Mouse (Mus musculus) embryonic facial prominence, embryonic 11.5 days (tissue): ENCODE results near the gene Rpl36-ps4. TPM values are rescaled to one million over a fixed set of nuclear protein-coding genes. Genes with fewer than 3 reads are reported as not detected.

Source experiments
- ATAC-seq: fragments of 200-750 bp; cut with Nextera tagmentation; replicated peaks from 2 replicates; pipeline ENCODE4 v1.8.0; 2017; ENCODE audit warnings: low read depth; ENCODE audit not compliant: insufficient number of reproducible peaks, low FRiP score, low TSS enrichment
- DNase-seq: peaks from one replicate; pipeline ENCODE4 v3.0.0-alpha.2; 2015; ENCODE audit warnings: low spot score
- H3K27ac ChIP-seq: fragments of 300-500 bp; sonication (generic); replicated peaks from 2 replicates; pipeline ENCODE4 v1.5.1; 2014; ENCODE audit warnings: mild to moderate bottlenecking, low read depth, low read length, control low read depth
- H3K27me3 ChIP-seq: fragments of 300-500 bp; sonication (generic); 2 replicates; pipeline ENCODE4 v1.6.1; 2014; ENCODE audit warnings: mild to moderate bottlenecking, low read length, moderate library complexity, mixed read lengths; ENCODE audit not compliant: control insufficient read depth, insufficient read depth
- H3K36me3 ChIP-seq: fragments of 300-500 bp; sonication (generic); replicated peaks from 2 replicates; pipeline ENCODE4 v1.6.1; 2014; ENCODE audit warnings: low read depth, mild to moderate bottlenecking, low read length, moderate library complexity, mixed read lengths; ENCODE audit not compliant: control insufficient read depth, insufficient read depth
- H3K4me1 ChIP-seq: fragments of 300-500 bp; sonication (generic); 2 replicates; pipeline ENCODE4 v1.6.1; 2014; ENCODE audit warnings: low read length, mixed read lengths; ENCODE audit not compliant: control insufficient read depth, insufficient read depth
- H3K4me2 ChIP-seq: fragments of 300-500 bp; sonication (generic); 2 replicates; pipeline ENCODE4 v1.6.1; 2014; ENCODE audit warnings: low read depth, mild to moderate bottlenecking, control low read depth, low read length, moderate library complexity
- H3K4me3 ChIP-seq: fragments of 300-500 bp; sonication (generic); 2 replicates; pipeline ENCODE4 v1.5.1; 2014; ENCODE audit warnings: low read depth, low read length, control low read depth
- H3K9ac ChIP-seq: fragments of 300-500 bp; sonication (generic); replicated peaks from 2 replicates; pipeline ENCODE4 v1.6.1; 2014; ENCODE audit warnings: mild to moderate bottlenecking, control low read depth, low read length
- H3K9me3 ChIP-seq: fragments of 300-500 bp; sonication (generic); replicated peaks from 2 replicates; pipeline ENCODE4 v1.6.1; 2016; ENCODE audit warnings: mild to moderate bottlenecking, low read length, inconsistent platforms, mixed read lengths; ENCODE audit not compliant: control insufficient read depth
- WGBS: fragments of 180-500 bp; shearing (Covaris S2); extraction: QIAGEN DNeasy Blood & Tissue Kit; methylation state at CpG from one replicate; pipeline ENCODE4 v1.1.7; 2014; 5-methylcytosine and 5-hydroxymethylcytosine counted together
- polyA plus RNA-seq: library from polyadenylated mRNA; unstranded; fragments of >200 nt; fragmentation: Nextera tagmentation; extraction: Ambion mirVana; gene quantifications from 2 replicates; pipeline ENCODE4 v1.2.1, GENCODE M21; 2014

Gene Rpl36-ps4
- polyA plus RNA-seq, 1 experiment from 2014 or later: not detected

GRCm38 (mm10) chr17:87877207-87878073 is 43.3 kb upstream of the Rpl36-ps4 start:
- Histone ChIP-seq H3K4me3 (no peak overlapping the region), H3K27me3 (no peaks in the 10 kb centered on the region), H3K4me1 (no peaks in the 10 kb centered on the region), H3K27ac (no peak overlapping the region), H3K36me3 (no peaks in the 10 kb centered on the region), H3K9ac (no peak overlapping the region), H3K9me3 (no peaks in the 10 kb centered on the region), H3K4me2 (no peak overlapping the region)
- WGBS: 18% methylated on average over 25 of the region's 25 CpGs
- peak; percentile 72 for DNase-seq
- ATAC-seq: peak; percentile 68; the same call in 1 of the 2 replicates

- ATAC-seq (no peak), DNase-seq (no peak)
- H3K4me3 ChIP-seq: no peak overlapping the region
- H3K4me2 ChIP-seq: no peak overlapping the region
- no peaks in the 10 kb centered on the region for H3K9me3 ChIP-seq
- no peaks in the 10 kb centered on the region for H3K4me1 ChIP-seq
- H3K9ac ChIP-seq: no peak overlapping the region
- WGBS: 32% methylated on average over 10 of the region's 10 CpGs
- H3K27ac ChIP-seq: no peak overlapping the region
- H3K27me3 ChIP-seq: no peaks in the 10 kb centered on the region
- H3K36me3 ChIP-seq: no peaks in the 10 kb centered on the region
These were observed 42.0 kb upstream of the Rpl36-ps4 start for GRCm38 (mm10) chr17:87878556-87879483.

GRCm38 (mm10) chr17:87879484-87880225 is 41.1 kb upstream of the Rpl36-ps4 start:
- 60% methylated on average over 9 of the region's 9 CpGs for WGBS
- Histone ChIP-seq H3K27me3 (no peaks in the 10 kb centered on the region), H3K4me1 (no peaks in the 10 kb centered on the region), H3K4me2 (no peak overlapping the region), H3K9me3 (no peaks in the 10 kb centered on the region), H3K9ac (no peak overlapping the region), H3K27ac (no peak overlapping the region), H3K4me3 (no peak overlapping the region), H3K36me3 (no peaks in the 10 kb centered on the region)
- DNase-seq (no peak), ATAC-seq (no peak)

GRCm38 (mm10) chr17:87882594-87882993 is 38.2 kb upstream of the Rpl36-ps4 start:
- Histone ChIP-seq H3K4me2 (no peak overlapping the region), H3K9me3 (no peaks in the 10 kb centered on the region), H3K27me3 (no peaks in the 10 kb centered on the region), H3K27ac (no peak overlapping the region), H3K9ac (no peak overlapping the region), H3K36me3 (no peaks in the 10 kb centered on the region), H3K4me3 (no peak overlapping the region), H3K4me1 (no peaks in the 10 kb centered on the region)
- 71% methylated on average over 1 of the region's 1 CpGs for WGBS
- ATAC-seq (no peak), DNase-seq (peak; percentile 46)

- 54% methylated on average over 6 of the region's 6 CpGs for WGBS
These were observed 23.6 kb upstream of the Rpl36-ps4 start for GRCm38 (mm10) chr17:87897175-87897574.

GRCm38 (mm10) chr17:87900677-87901076 is 20.1 kb upstream of the Rpl36-ps4 start:
- no peaks in the 10 kb centered on the region for H3K9me3 ChIP-seq
- H3K36me3 ChIP-seq: no peaks in the 10 kb centered on the region
- H3K4me3 ChIP-seq: no peak overlapping the region
- H3K27ac ChIP-seq: no peak overlapping the region
- no peaks in the 10 kb centered on the region for H3K4me1 ChIP-seq
- WGBS: 89% methylated on average over 4 of the region's 4 CpGs
- no peak for DNase-seq
- H3K27me3 ChIP-seq: no peaks in the 10 kb centered on the region
- no peak overlapping the region for H3K9ac ChIP-seq
- H3K4me2 ChIP-seq: no peak overlapping the region
- no peak for ATAC-seq

More at GRCm38 (mm10) chr17:87897175-87897574, 23.6 kb upstream of the Rpl36-ps4 start:
- Histone ChIP-seq H3K9ac (no peak overlapping the region), H3K4me2 (no peak overlapping the region), H3K27ac (no peak overlapping the region), H3K9me3 (no peaks in the 10 kb centered on the region), H3K36me3 (no peaks in the 10 kb centered on the region), H3K4me1 (no peaks in the 10 kb centered on the region), H3K27me3 (no peaks in the 10 kb centered on the region), H3K4me3 (no peak overlapping the region)
- DNase-seq: peak; percentile 25
- ATAC-seq: no peak

GRCm38 (mm10) chr17:87901163-87901562 is 19.6 kb upstream of the Rpl36-ps4 start:
- H3K9me3 ChIP-seq: no peaks in the 10 kb centered on the region
- no peak for ATAC-seq
- no peak overlapping the region for H3K4me2 ChIP-seq
- H3K9ac ChIP-seq: no peak overlapping the region
- H3K27me3 ChIP-seq: no peaks in the 10 kb centered on the region
- no peaks in the 10 kb centered on the region for H3K4me1 ChIP-seq
- H3K36me3 ChIP-seq: no peaks in the 10 kb centered on the region
- WGBS: 57% methylated on average over 7 of the region's 7 CpGs
- no peak overlapping the region for H3K27ac ChIP-seq
- no peak overlapping the region for H3K4me3 ChIP-seq
- DNase-seq: no peak
